Mouse (Mus musculus) CH12.LX (cell line): Measurements from ENCODE around the gene Supt3.

Experiments used
- BHLHE40 ChIP-seq: IDR thresholded peaks from 2 replicates; pipeline ENCODE4 v1.6.1; 2011; ENCODE audit warnings: mild to moderate bottlenecking, low read depth, low read length, improper control_type of control experiment
- CTCF ChIP-seq, 2 experiments: IDR thresholded peaks in 1 of 2; conservative IDR thresholded peaks in 1 of 2; 2 replicates each; pipeline ENCODE4 v1.5.1; 2011 to 2012; ENCODE audit warnings: low read depth in 2 of 2, low read length in 2 of 2, improper control_type of control experiment in 1 of 2, inconsistent platforms in 1 of 2, mild to moderate bottlenecking in 1 of 2, moderate library complexity in 1 of 2
- ELF1 ChIP-seq: IDR thresholded peaks from 2 replicates; pipeline ENCODE4 v1.6.1; 2014; ENCODE audit warnings: low read depth, mild to moderate bottlenecking, inconsistent platforms, low read length, improper control_type of control experiment
- EP300 ChIP-seq: IDR thresholded peaks from 2 replicates; pipeline ENCODE4 v1.6.1; 2011; ENCODE audit warnings: low read length, improper control_type of control experiment
- MYC ChIP-seq: IDR thresholded peaks from 2 replicates; pipeline ENCODE4 v1.6.1; 2011; ENCODE audit warnings: low read depth, mild to moderate bottlenecking, improper control_type of control experiment, low read length
- POLR2A ChIP-seq: IDR thresholded peaks from 2 replicates; pipeline ENCODE4 v1.6.1; 2011; ENCODE audit warnings: low read depth, mild to moderate bottlenecking, improper control_type of control experiment, low read length
- SIN3A ChIP-seq: IDR thresholded peaks from 2 replicates; pipeline ENCODE4 v1.6.1; 2012; ENCODE audit warnings: low read length, improper control_type of control experiment, inconsistent platforms
- TBP ChIP-seq: conservative IDR thresholded peaks from 2 replicates; pipeline ENCODE4 v1.6.1; 2011; ENCODE audit warnings: low read depth, low read length, improper control_type of control experiment
- USF1 ChIP-seq: IDR thresholded peaks from 2 replicates; pipeline ENCODE4 v1.6.1; 2014; ENCODE audit warnings: low read depth, mild to moderate bottlenecking, inconsistent platforms, low read length, improper control_type of control experiment
- ZC3H11A ChIP-seq: IDR thresholded peaks from 2 replicates; pipeline ENCODE4 v1.6.1; 2012; ENCODE audit warnings: low read depth, mild to moderate bottlenecking, inconsistent platforms, low read length, improper control_type of control experiment

- TF ChIP-seq POLR2A: no peak
- no peak for TF ChIP-seq CTCF (conservative IDR thresholded peaks at IDR 0.05 in 1 of 2, IDR thresholded peaks at IDR 0.05 in 1 of 2; ENCODE audit: low read depth in 2 of 2, low read length in 2 of 2)
- TF ChIP-seq MYC: no peak
- TF ChIP-seq EP300: no peak
- no peak for TF ChIP-seq ZC3H11A
- no peak for TF ChIP-seq SIN3A
- TF ChIP-seq ELF1: no peak
- TF ChIP-seq USF1: no peak
- no peak for TF ChIP-seq TBP
- TF ChIP-seq BHLHE40: no peak
Observed at GRCm38 (mm10) chr17:44768522-44768921, 8.4 kb upstream of the Supt3 start.
